Mouse (Mus musculus) embryonic facial prominence, embryonic 15.5 days (tissue): ENCODE data around the gene Frmd5. TPM values are rescaled to one million over a fixed set of nuclear protein-coding genes. Genes with fewer than 3 reads are reported as not detected.
"Not testable (repeated sequence)": the region's sequence is repeated elsewhere in the genome, so short reads cannot be mapped to it uniquely, and the experiment has no call there.

Experiments
- ATAC-seq: fragments of 200-750 bp; cut with Nextera tagmentation; 2 replicates; pipeline ENCODE4 v1.8.0; 2017; ENCODE audit warnings: low read depth, moderate TSS enrichment; ENCODE audit not compliant: insufficient number of reproducible peaks, low FRiP score, low TSS enrichment
- H3K27ac ChIP-seq: fragments of 300-500 bp; sonication (generic); replicated peaks from 2 replicates; pipeline ENCODE4 v1.5.1; 2015; ENCODE audit warnings: mild to moderate bottlenecking, inconsistent platforms
- H3K27me3 ChIP-seq: fragments of 300-500 bp; sonication (generic); 2 replicates; pipeline ENCODE4 v1.6.1; 2015; ENCODE audit warnings: inconsistent platforms
- H3K36me3 ChIP-seq: fragments of 300-500 bp; sonication (generic); 2 replicates; pipeline ENCODE4 v1.6.1; 2015; ENCODE audit warnings: mild to moderate bottlenecking, inconsistent platforms
- H3K4me1 ChIP-seq: fragments of 300-500 bp; sonication (generic); 2 replicates; pipeline ENCODE4 v1.6.1; 2015; ENCODE audit warnings: inconsistent platforms
- H3K4me2 ChIP-seq: fragments of 300-500 bp; sonication (generic); replicated peaks from 2 replicates; pipeline ENCODE4 v1.6.1; 2015; ENCODE audit warnings: mild to moderate bottlenecking, inconsistent platforms
- H3K4me3 ChIP-seq: fragments of 300-500 bp; sonication (generic); replicated peaks from 2 replicates; pipeline ENCODE4 v1.5.1; 2015; ENCODE audit warnings: mild to moderate bottlenecking, inconsistent platforms
- H3K9ac ChIP-seq: fragments of 300-500 bp; sonication (generic); 2 replicates; pipeline ENCODE4 v1.6.1; 2015; ENCODE audit warnings: inconsistent platforms
- H3K9me3 ChIP-seq: fragments of 300-500 bp; sonication (generic); replicated peaks from 2 replicates; pipeline ENCODE4 v1.6.1; 2016; ENCODE audit warnings: inconsistent platforms
- WGBS: fragments of 180-500 bp; shearing (Covaris S2); methylation state at CpG from one replicate; pipeline ENCODE4 v1.1.7; 2015; 5-methylcytosine and 5-hydroxymethylcytosine counted together
- polyA plus RNA-seq: library from polyadenylated mRNA; unstranded; fragments of >200 nt; fragmentation: Nextera tagmentation; extraction: Ambion mirVana; gene quantifications from 2 replicates; pipeline ENCODE4 v1.2.1, GENCODE M21; 2015

Frmd5 gene
- polyA plus RNA-seq, 1 experiment from 2014 or later, result 2.2 TPM

GRCm38 (mm10) chr2:121565911-121566310 lies 241.0 kb downstream of the Frmd5 start:
- Histone ChIP-seq H3K36me3 (no peaks in the 10 kb centered on the region), H3K4me1 (no peaks in the 10 kb centered on the region), H3K4me2 (no peak overlapping the region), H3K27me3 (no peaks in the 10 kb centered on the region), H3K9ac (no peak overlapping the region), H3K27ac (no peak overlapping the region), H3K4me3 (no peak overlapping the region), H3K9me3 (no peaks in the 10 kb centered on the region)
- ATAC-seq, result no peak
- 51% methylated on average over 5 of the region's 5 CpGs for WGBS

- H3K4me3 ChIP-seq, result no peak overlapping the region
- no peak overlapping the region for H3K27ac ChIP-seq
- H3K9ac ChIP-seq, result no peak overlapping the region
- ATAC-seq, result no peak
- no peaks in the 10 kb centered on the region for H3K9me3 ChIP-seq
- H3K4me2 ChIP-seq, result no peak overlapping the region
- H3K4me1 ChIP-seq, result no peaks in the 10 kb centered on the region
- no peaks in the 10 kb centered on the region for H3K27me3 ChIP-seq
- 87% methylated on average over 3 of the region's 3 CpGs for WGBS
- no peaks in the 10 kb centered on the region for H3K36me3 ChIP-seq
Measured at GRCm38 (mm10) chr2:121563117-121563516, 243.8 kb downstream of the Frmd5 start.

GRCm38 (mm10) chr2:121551271-121551670 lies 255.6 kb downstream of the Frmd5 start:
- 79% methylated on average over 8 of the region's 8 CpGs for WGBS
- Histone ChIP-seq H3K4me2 (no peak overlapping the region), H3K27ac (no peak overlapping the region), H3K9ac (no peak overlapping the region), H3K36me3 (0 out of 2 replicates have a peak, but pooled peaks cover 2% of the 10 kb centered on the region), H3K27me3 (no peaks in the 10 kb centered on the region), H3K4me1 (no peaks in the 10 kb centered on the region), H3K9me3 (no peaks in the 10 kb centered on the region), H3K4me3 (no peak overlapping the region)
- ATAC-seq, result no peak

GRCm38 (mm10) chr2:121549630-121550029 lies 257.3 kb downstream of the Frmd5 start:
- Histone ChIP-seq H3K4me2 (no peak overlapping the region), H3K36me3 (peaks cover 7% of the 10 kb centered on the region; the same call in 1 of the 2 replicates), H3K4me1 (no peaks in the 10 kb centered on the region), H3K27me3 (no peaks in the 10 kb centered on the region), H3K9ac (no peak overlapping the region), H3K4me3 (no peak overlapping the region), H3K9me3 (no peaks in the 10 kb centered on the region), H3K27ac (no peak overlapping the region)
- WGBS, result 88% methylated on average over 6 of the region's 6 CpGs
- no peak for ATAC-seq

- Histone ChIP-seq H3K27ac (no peak overlapping the region), H3K9me3 (no peaks in the 10 kb centered on the region), H3K4me3 (no peak overlapping the region), H3K4me2 (no peak overlapping the region), H3K4me1 (no peaks in the 10 kb centered on the region), H3K36me3 (peaks cover 27% of the 10 kb centered on the region), H3K27me3 (no peaks in the 10 kb centered on the region), H3K9ac (no peak overlapping the region)
- 86% methylated on average over 3 of the region's 3 CpGs for WGBS
- ATAC-seq, result no peak
Measured at GRCm38 (mm10) chr2:121544829-121545228, 262.1 kb downstream of the Frmd5 start.

GRCm38 (mm10) chr2:121525056-121525455 lies 281.8 kb downstream of the Frmd5 start:
- WGBS, result 90% methylated on average over 2 of the region's 2 CpGs
- Histone ChIP-seq H3K4me2 (no peak overlapping the region), H3K4me3 (no peak overlapping the region), H3K9ac (no peak overlapping the region), H3K4me1 (no peaks in the 10 kb centered on the region), H3K9me3 (no peaks in the 10 kb centered on the region), H3K27ac (no peak overlapping the region), H3K36me3 (peaks cover 7% of the 10 kb centered on the region; the same call in 1 of the 2 replicates), H3K27me3 (no peaks in the 10 kb centered on the region)
- no peak for ATAC-seq

- ATAC-seq, H3K9me3 ChIP-seq, H3K4me3 ChIP-seq, H3K4me2 ChIP-seq, H3K4me1 ChIP-seq, H3K27me3 ChIP-seq, H3K27ac ChIP-seq, H3K9ac ChIP-seq: not testable (repeated sequence)
- peaks cover 11% of the 10 kb centered on the region; the same call in 1 of the 2 replicates for H3K36me3 ChIP-seq
- 98% methylated on average over 3 of the region's 3 CpGs for WGBS
Measured at GRCm38 (mm10) chr2:121522830-121523229, 284.1 kb downstream of the Frmd5 start.

GRCm38 (mm10) chr2:121522006-121522405 lies 284.9 kb downstream of the Frmd5 start:
- Histone ChIP-seq H3K4me2 (no peak overlapping the region), H3K4me3 (no peak overlapping the region), H3K4me1 (no peaks in the 10 kb centered on the region), H3K9me3 (no peaks in the 10 kb centered on the region), H3K27ac (no peak overlapping the region), H3K9ac (no peak overlapping the region), H3K36me3 (peaks cover 17% of the 10 kb centered on the region; the same call in 1 of the 2 replicates), H3K27me3 (no peaks in the 10 kb centered on the region)
- 97% methylated on average over 2 of the region's 2 CpGs for WGBS
- no peak for ATAC-seq

GRCm38 (mm10) chr2:121518711-121519110 lies 288.2 kb downstream of the Frmd5 start:
- H3K9me3 ChIP-seq, H3K27ac ChIP-seq, H3K4me2 ChIP-seq, ATAC-seq, H3K4me3 ChIP-seq, H3K4me1 ChIP-seq, H3K27me3 ChIP-seq, H3K9ac ChIP-seq: not testable (repeated sequence)
- WGBS, result 87% methylated on average over 4 of the region's 4 CpGs
- H3K36me3 ChIP-seq, result peaks cover 23% of the 10 kb centered on the region; the same call in 1 of the 2 replicates

- no peak for ATAC-seq
- H3K27me3 ChIP-seq, result no peaks in the 10 kb centered on the region
- no peak overlapping the region for H3K9ac ChIP-seq
- H3K36me3 ChIP-seq, result peaks cover 23% of the 10 kb centered on the region; the same call in 1 of the 2 replicates
- no peak overlapping the region for H3K27ac ChIP-seq
- WGBS, result 89% methylated on average over 5 of the region's 5 CpGs
- H3K4me3 ChIP-seq, result no peak overlapping the region
- H3K9me3 ChIP-seq, result no peaks in the 10 kb centered on the region
- H3K4me2 ChIP-seq, result no peak overlapping the region
- H3K4me1 ChIP-seq, result no peaks in the 10 kb centered on the region
Measured at GRCm38 (mm10) chr2:121518106-121518505, 288.8 kb downstream of the Frmd5 start.

GRCm38 (mm10) chr2:121514211-121514610 lies 292.7 kb downstream of the Frmd5 start:
- Histone ChIP-seq H3K9me3 (no peaks in the 10 kb centered on the region), H3K27me3 (no peaks in the 10 kb centered on the region), H3K4me2 (no peak overlapping the region), H3K27ac (no peak overlapping the region), H3K36me3 (peaks cover 34% of the 10 kb centered on the region), H3K4me1 (peaks cover 5% of the 10 kb centered on the region; the same call in 1 of the 2 replicates), H3K4me3 (no peak overlapping the region), H3K9ac (no peak overlapping the region)
- no peak for ATAC-seq
- 92% methylated on average over 4 of the region's 4 CpGs for WGBS

GRCm38 (mm10) chr2:121512991-121513765 lies 293.7 kb downstream of the Frmd5 start:
- not testable (repeated sequence) for H3K9ac ChIP-seq, ATAC-seq, H3K4me1 ChIP-seq, H3K9me3 ChIP-seq, H3K27me3 ChIP-seq, H3K4me3 ChIP-seq, H3K4me2 ChIP-seq, H3K27ac ChIP-seq
- WGBS, result 91% methylated on average over 5 of the region's 5 CpGs
- H3K36me3 ChIP-seq, result peaks cover 30% of the 10 kb centered on the region
